Mouse (Mus musculus) heart, adult 2 months (tissue): ENCODE results near the gene Eml3.

Experiments
- CTCF ChIP-seq: fragments of 200-600 bp; IDR thresholded peaks from 2 replicates; pipeline ENCODE4 v1.8.1; 2022; ENCODE audit warnings: antibody characterized with exemption, mild to moderate bottlenecking, moderate library complexity
- EP300 ChIP-seq: fragments of 200-500 bp; IDR thresholded peaks from 2 replicates; pipeline ENCODE4 v1.6.1; 2011; ENCODE audit warnings: low read depth, low read length, control low read depth; ENCODE audit not compliant: insufficient read depth
- POLR2A ChIP-seq: fragments of 200-500 bp; IDR thresholded peaks from 2 replicates; pipeline ENCODE4 v1.6.1; 2011; ENCODE audit warnings: mild to moderate bottlenecking, low read depth, low read length, control low read depth; ENCODE audit not compliant: insufficient read depth

- TF ChIP-seq CTCF: no peak
- no peak for TF ChIP-seq POLR2A
- no peak for TF ChIP-seq EP300
Measured at GRCm38 (mm10) chr19:8895397-8895960, 33.9 kb upstream of the Eml3 start.
